Mouse (Mus musculus) splenic B cell, adult 2 months (primary cell): ENCODE data around the gene Far2.
"Not testable (repeated sequence)": the region's sequence is repeated elsewhere in the genome, so short reads cannot be mapped to it uniquely, and the experiment has no call there.

Experiments
- DNase-seq: peaks from one replicate; pipeline ENCODE4 v3.0.0-alpha.2; 2011; ENCODE audit warnings: low read depth, low spot score
- H3K27me3 ChIP-seq: 2 replicates; pipeline ENCODE4 v1.6.1; 2012; ENCODE audit warnings: mild to moderate bottlenecking, low read length, moderate library complexity, mixed read lengths; ENCODE audit not compliant: control insufficient read depth, poor library complexity, insufficient read depth, severe bottlenecking
- H3K36me3 ChIP-seq: 2 replicates; pipeline ENCODE4 v1.6.1; 2012; ENCODE audit warnings: mild to moderate bottlenecking, low read length, moderate library complexity, mixed read lengths; ENCODE audit not compliant: control insufficient read depth, poor library complexity, insufficient read depth, severe bottlenecking

The Far2 gene

GRCm38 (mm10) chr6:148102434-148102833 lies 55.4 kb downstream of the Far2 start:
- Histone ChIP-seq H3K27me3 (no peaks in the 10 kb centered on the region), H3K36me3 (no peaks in the 10 kb centered on the region)
- DNase-seq, result no peak

- Histone ChIP-seq H3K27me3 (no peaks in the 10 kb centered on the region), H3K36me3 (no peaks in the 10 kb centered on the region)
- no peak for DNase-seq
Observed at GRCm38 (mm10) chr6:148104212-148104611, 57.2 kb downstream of the Far2 start.

GRCm38 (mm10) chr6:148105722-148106268 lies 58.7 kb downstream of the Far2 start:
- no peak for DNase-seq
- Histone ChIP-seq H3K36me3 (no peaks in the 10 kb centered on the region), H3K27me3 (no peaks in the 10 kb centered on the region)

- no peaks in the 10 kb centered on the region for H3K27me3 ChIP-seq
- H3K36me3 ChIP-seq, result no peaks in the 10 kb centered on the region
- no peak for DNase-seq
Observed at GRCm38 (mm10) chr6:148108741-148109472, 61.8 kb downstream of the Far2 start.

DNA sequence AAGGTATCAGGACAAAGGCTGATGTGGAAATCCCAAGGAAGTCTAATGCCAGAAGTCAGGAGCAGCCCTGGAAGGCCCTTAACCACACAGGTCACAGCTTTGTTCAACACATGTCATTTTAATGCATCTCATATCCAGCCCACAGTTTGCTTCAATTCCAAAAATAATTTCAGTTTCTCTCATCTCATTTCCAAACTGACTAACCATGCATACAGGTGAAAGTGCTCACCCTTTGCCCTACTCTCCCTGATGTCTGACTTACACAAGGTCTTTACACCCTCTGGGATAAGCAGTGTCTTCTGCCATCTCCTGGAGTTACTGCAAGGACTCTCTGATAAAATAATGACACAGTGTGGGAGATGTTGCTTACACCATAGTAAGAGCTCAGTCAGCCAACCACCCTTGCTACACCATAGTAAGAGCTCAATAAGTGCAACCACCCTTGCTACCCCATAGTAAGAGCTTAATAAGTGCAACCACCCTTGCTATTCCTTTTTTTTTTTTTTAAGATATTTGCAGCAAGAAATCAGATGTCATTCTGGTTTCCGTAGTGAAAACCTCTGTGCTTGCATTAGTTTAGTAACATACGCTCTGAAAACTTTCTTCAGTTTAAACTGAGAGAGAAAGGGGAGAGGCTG lies 64.1 kb downstream of the Far2 start:
- Histone ChIP-seq H3K27me3 (no peaks in the 10 kb centered on the region; the same call in 1 of the 2 replicates), H3K36me3 (no peaks in the 10 kb centered on the region)
- DNase-seq, result no peak

DNA sequence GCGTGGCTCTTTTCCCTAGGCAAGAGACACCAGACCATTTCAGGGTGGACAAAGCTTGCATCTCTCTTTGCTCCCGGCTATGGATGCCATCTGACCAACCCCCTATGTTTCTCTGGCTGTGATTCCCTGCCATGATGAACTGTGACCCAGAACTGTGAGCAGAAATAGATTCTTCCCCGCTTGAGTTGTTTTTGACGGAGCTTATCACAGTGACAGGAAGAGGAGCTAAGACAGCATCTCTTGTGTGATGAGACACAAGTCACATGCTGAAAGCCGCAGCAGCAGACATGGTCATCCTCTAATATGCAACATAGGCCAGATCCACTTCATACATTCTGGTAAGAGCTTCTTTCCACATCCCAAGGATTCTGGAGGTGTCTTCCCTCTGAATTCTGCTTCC lies 69.3 kb downstream of the Far2 start:
- H3K36me3 ChIP-seq, result no peaks in the 10 kb centered on the region
- no peaks in the 10 kb centered on the region; the same call in 1 of the 2 replicates for H3K27me3 ChIP-seq
- DNase-seq, result no peak

- H3K36me3 ChIP-seq, result no peaks in the 10 kb centered on the region
- no peaks in the 10 kb centered on the region; the same call in 1 of the 2 replicates for H3K27me3 ChIP-seq
- no peak for DNase-seq
Observed at GRCm38 (mm10) chr6:148116907-148117306, 69.8 kb downstream of the Far2 start.

DNA sequence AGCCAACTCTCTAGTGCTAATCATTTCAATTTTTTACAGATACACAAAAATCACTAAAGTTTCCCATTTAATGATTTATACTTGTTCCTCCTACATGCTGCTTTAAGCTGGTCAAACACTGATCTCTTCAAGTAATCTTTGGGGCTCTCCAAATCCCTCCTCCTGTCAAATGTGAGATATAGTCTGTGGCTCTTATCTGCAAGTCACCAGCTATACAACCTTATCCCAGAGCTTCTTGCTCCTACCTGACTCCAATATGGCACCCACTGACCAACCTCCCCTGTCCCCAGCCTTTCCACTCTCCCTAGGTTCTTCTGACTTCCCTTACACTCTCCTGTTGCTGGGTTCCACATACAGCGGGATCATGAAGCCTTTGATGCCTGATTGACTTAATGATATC lies 70.6 kb downstream of the Far2 start:
- H3K36me3 ChIP-seq, result no peaks in the 10 kb centered on the region
- DNase-seq, result no peak
- no peaks in the 10 kb centered on the region; the same call in 1 of the 2 replicates for H3K27me3 ChIP-seq

- H3K36me3 ChIP-seq, result no peaks in the 10 kb centered on the region
- no peak for DNase-seq
- H3K27me3 ChIP-seq, result no peaks in the 10 kb centered on the region; the same call in 1 of the 2 replicates
Observed at GRCm38 (mm10) chr6:148120703-148121102, 73.6 kb downstream of the Far2 start.

GRCm38 (mm10) chr6:148126851-148127250 lies 79.8 kb downstream of the Far2 start:
- DNase-seq, H3K36me3 ChIP-seq, H3K27me3 ChIP-seq: not testable (repeated sequence)

GRCm38 (mm10) chr6:148132314-148132713 lies 85.3 kb downstream of the Far2 start:
- H3K36me3 ChIP-seq, result no peaks in the 10 kb centered on the region
- DNase-seq, result no peak
- H3K27me3 ChIP-seq, result no peaks in the 10 kb centered on the region

- Histone ChIP-seq H3K27me3 (no peaks in the 10 kb centered on the region), H3K36me3 (no peaks in the 10 kb centered on the region)
- no peak for DNase-seq
Observed at GRCm38 (mm10) chr6:148133536-148133935, 86.5 kb downstream of the Far2 start.

GRCm38 (mm10) chr6:148135769-148136382 lies 88.8 kb downstream of the Far2 start:
- Histone ChIP-seq H3K36me3 (no peaks in the 10 kb centered on the region), H3K27me3 (no peaks in the 10 kb centered on the region)
- DNase-seq, result peak; percentile 26

DNA sequence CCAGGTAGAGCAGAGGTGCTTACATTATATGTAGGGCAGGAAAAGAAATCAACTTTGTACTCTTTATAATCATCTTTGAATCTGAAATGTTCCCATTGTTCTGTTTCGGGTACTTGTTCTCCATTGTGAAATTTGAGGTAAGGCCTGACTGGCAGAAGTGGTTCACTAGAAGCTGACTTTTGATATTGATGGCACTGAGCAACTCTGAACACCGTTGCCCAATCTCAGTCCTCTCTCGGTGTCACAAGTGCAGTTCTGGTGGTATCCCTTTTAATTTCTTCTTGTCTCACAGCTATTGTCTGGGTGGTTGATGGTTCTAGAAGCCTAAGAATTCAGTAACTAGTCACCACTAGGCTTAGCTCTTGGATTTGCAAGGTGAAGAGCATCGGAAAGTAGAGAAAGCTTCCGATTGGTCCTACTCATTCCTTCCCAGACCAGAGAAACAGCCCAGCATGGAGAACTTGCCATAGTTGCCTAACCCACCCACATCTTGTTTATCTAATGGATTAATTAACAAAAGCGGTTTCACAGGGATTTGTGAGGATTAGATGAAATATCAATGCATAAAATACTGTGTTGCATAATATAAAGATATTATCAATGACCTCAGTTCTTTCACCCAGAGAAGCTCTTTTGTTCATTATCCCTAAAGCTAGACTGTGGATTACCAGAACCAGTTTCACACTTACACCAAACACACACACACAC lies 92.4 kb downstream of the Far2 start:
- Histone ChIP-seq H3K27me3 (no peaks in the 10 kb centered on the region), H3K36me3 (no peaks in the 10 kb centered on the region)
- no peak for DNase-seq
